Mouse (Mus musculus) kidney, postnatal 25 days (tissue): Measurements from ENCODE around the gene Lipe.

Experiments
- DNase-seq, 2 experiments: peaks; one replicate each; pipeline ENCODE4 v3.0.0; 2021; ENCODE audit warnings: mixed read lengths in 2 of 2

The Lipe gene

DNA sequence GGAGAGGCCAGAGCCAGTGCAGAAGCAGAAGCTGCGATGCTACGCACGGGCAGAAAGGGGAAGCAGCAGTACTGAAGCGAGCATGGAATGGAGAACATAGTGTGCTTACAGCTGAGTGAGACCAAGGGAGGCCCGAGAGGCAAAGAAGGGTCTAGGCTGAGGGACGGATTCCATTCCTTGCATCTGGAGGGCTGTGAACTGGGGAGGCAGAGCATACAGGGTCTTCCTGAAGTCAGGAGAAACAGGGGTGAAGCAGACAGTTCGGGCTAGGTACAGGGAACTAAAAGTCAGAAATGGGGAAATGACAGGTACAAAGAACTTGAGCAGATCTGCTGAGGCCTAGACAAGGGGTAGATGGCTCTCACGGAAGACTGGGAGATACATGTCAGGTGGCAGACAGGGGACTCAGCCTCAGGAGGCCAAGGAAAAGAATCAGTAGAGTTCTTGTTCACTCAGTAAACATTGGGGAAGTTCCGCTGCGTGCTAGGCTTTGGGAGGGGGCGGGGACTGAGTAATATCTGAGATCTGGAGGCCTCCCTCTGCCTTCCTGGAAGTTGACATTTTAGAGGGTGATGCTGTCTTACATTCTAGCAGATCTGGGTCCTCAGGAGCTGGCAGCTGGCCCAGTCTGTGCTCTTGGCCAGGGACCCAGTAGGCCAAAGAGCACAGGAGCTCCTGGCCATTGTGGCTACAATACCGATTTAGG, 12.5 kb downstream of the Lipe start:
- DNase-seq, result peak; percentile 91 to 95

DNA sequence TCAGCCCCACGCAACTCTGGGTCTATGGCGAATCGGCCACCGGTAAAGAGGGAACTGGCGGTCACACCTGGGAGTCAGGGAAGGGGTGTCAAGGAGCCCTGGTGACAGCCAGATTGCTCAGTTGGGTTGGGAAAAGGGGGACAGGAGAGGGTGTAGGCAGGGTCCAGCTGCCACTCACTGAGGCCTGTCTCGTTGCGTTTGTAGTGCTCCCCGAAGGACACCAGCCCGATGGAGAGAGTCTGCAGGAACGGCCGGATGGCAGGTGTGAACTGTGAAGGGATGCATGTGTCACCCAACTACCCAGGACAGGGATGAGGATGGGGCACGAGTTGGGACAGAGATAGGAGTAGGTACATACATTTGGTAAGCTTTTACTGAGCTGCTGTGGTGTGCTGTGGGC, 13.3 kb downstream of the Lipe start:
- DNase-seq, result peak in 1 of 2 experiments; percentile 20

- DNase-seq, result peak in 1 of 2 experiments; percentile 37
Observed at GRCm38 (mm10) chr7:25384818-25385217, 13.7 kb downstream of the Lipe start.

DNA sequence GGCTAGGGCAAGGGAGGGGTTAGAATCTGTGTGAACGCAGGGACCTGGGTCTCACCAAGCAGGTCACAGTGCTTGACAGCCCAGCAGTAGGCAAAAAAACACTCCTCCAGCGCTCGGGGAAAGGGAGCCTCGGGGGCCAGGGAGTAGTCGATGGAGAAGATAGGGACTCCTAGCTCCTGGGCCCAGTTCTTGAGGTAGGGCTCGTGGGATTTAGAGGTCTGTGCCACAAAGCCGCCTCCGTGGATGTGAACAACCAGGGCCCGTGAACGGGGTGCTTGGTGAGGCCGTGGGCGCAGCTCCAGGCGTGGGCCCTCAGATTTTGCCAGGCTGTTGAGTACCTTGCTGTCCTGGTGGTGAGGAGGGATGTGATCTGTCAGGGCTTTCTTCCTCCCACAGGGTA, 14.2 kb downstream of the Lipe start:
- DNase-seq, result peak in 1 of 2 experiments; percentile 40

DNA sequence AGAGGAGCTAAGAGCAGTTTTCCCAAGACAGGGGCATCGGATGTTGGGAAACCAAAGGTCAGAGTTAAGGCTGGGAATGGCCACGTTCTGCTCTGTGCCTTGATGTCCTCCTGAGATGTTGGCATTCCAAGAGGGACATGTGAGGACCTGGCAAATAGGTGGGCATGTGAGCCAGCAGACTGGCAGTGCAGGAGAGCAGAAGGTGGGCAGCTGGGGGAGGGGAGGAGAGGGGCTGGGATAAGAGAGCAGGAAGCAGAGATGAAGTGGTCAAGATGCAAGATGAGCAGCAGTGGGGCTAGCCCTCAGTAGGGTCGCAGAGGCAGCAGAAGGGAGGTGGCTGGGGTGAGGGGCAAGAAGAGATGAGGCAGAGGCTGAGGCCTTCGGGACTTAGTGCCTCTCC, 14.6 kb downstream of the Lipe start:
- no peak for DNase-seq

- DNase-seq, result peak in 1 of 2 experiments; percentile 22
Observed at GRCm38 (mm10) chr7:25383385-25383784, 15.1 kb downstream of the Lipe start.

DNA sequence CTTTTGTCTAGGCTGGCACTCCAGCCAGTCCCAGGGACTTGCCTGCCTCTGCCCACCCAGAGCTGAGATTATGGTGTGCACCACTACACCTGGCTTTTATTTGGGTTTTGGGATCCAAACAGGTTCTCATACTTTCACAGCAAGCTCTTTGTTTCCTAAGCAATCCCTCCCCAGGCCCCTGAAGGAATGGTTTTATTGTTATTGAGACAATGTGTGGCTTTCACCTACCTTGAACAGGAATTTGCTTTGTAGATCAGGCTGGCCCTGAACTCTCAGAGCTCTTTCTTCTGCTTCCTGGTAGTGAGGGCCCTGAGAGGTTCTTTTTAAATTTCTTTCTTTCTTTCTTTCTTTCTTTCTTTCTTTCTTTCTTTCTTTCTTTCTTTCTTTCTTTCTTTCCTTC, 16.0 kb downstream of the Lipe start:
- DNase-seq, result no peak

- DNase-seq, result no peak
Observed at GRCm38 (mm10) chr7:25381284-25381680, 17.2 kb downstream of the Lipe start.

- no peak for DNase-seq
Observed at GRCm38 (mm10) chr7:25380392-25381283, 17.9 kb downstream of the Lipe start.

- peak; percentile 66 to 74 for DNase-seq
Observed at GRCm38 (mm10) chr7:25379551-25380351, 18.8 kb downstream of the Lipe start.

DNA sequence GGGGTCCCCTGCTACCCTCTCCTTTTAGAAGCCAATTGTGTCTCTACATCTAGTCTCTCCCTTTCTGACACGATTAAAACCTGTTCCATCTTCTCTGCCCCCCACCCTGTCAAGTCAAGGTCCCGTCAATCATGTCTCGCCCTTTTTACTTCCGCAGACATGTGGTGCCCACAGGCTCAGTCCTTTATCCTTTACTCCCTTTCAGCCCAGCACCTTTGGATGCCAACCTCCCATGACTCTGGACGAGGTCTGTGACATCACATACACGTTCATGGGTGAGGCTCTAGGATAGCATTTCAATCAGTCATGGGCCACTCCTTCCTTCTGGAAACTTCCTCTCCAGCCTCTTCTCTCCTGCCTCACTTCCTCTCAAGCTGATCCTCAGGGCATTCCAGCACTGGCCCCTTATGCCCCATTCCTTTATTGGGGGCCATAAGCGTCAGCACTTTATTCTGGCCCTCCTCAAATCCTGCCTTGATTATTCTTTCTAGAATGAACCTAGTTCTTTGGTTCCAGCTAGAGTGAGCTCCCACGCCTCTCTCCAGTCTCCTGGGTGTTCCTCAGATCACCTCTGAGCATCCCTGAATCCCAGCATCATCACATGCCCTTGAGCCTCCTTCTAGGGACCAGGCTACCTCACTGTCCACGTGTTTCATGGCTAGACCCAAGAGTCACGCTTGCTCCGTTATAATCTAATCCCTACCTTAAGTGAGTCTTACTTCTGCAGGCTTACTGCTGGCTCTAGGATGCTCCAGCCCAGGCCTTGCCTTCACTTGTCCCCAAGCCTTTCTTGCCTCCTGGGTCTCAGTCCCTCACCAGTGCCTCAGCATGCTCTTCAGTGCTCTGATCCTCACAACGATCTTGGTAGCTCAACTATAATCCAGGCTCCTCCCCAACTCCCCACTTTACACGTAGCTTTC, 20.1 kb downstream of the Lipe start:
- DNase-seq, result no peak

DNA sequence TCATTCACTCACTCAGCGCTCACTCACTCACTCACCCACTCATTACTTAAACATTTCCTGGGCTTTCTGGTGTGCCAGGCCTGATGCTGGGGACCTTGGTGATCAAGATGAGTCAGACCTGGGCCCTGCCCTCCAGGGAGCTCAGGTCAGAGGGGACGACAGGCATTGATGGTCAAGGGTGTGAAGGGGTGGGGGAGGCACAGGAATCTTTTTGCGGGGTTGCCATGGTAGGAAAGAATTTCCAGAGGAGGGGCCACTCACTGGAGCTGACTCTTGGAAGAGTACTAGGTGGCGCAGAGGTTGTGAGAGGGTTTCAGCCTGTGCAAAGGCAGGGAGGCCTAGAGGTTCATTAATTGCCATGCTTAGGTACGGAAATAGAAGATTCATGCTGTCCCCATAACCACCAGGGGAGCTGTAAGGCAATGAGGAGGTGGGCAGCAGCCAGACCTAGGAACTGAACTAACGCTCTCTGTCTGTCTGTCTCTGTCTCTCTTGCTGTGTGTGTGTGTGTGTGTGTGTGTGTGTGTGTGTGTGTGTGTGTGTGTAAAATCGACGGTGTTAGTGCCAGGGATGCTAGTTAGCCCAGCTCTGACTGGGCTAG, 21.3 kb downstream of the Lipe start:
- no peak for DNase-seq

- peak; percentile 91 to 92 for DNase-seq
Observed at GRCm38 (mm10) chr7:25376556-25376955, 22.0 kb downstream of the Lipe start.

DNA sequence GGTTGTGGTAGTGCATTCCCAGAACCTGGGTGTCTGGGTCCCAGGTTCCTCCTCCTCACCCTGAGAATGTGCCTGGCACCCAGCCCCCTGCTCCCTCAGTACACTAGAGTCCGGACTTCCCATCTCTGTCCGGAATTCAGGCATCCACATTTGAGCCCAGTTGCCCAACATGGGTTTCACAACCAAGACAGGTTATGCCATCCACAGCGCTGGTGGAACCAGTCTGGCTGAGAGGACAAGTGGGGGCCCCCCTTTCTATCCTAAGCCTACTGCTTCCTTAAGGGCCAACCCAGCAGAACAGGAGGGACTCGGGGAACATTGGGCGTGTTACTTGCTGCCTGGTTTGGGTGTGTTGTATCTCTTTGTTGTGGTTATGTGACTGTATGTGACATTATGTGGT, 26.1 kb downstream of the Lipe start:
- DNase-seq, result no peak

DNA sequence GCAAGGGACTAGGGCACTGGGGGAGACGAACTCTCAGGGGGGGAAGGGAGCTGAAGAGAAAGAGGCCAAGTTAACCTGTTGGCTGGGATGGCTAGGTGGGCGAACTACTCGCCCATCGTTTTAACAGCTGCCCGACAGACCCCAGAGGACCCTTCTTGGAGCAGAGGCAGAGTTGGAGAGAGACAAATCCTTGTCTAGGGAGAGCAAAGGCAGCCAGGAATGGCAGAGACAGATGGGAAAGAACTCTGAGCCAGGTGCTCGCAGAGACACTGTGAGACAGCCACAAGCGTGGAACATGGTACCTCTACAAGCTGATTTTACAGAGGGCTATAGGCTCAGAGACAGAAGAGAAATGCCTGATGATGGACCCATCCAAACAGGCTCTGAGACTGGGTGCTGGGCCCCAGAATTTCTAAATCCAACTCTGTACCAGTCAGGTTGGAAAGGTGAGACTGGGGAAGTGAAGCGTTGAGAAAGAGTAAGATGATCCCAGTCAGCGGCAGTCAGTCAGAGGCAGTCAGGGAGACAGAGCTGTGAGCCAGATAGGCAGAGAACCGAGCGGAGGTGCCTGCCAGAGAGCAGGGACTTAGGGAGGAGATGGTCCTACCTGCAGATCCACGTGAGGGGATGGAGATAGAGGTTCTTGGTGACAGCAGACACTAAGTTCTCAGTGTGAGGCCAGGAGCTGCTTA, 29.3 kb downstream of the Lipe start, which contains the start of gene Cnfn:
Gene Cnfn (minus strand): TSS at position 667 of the 692 bp plus-strand sequence.
- no peak for DNase-seq

GRCm38 (mm10) chr7:25368333-25368732, 30.2 kb downstream of the Lipe start:
- DNase-seq, result no peak

DNA sequence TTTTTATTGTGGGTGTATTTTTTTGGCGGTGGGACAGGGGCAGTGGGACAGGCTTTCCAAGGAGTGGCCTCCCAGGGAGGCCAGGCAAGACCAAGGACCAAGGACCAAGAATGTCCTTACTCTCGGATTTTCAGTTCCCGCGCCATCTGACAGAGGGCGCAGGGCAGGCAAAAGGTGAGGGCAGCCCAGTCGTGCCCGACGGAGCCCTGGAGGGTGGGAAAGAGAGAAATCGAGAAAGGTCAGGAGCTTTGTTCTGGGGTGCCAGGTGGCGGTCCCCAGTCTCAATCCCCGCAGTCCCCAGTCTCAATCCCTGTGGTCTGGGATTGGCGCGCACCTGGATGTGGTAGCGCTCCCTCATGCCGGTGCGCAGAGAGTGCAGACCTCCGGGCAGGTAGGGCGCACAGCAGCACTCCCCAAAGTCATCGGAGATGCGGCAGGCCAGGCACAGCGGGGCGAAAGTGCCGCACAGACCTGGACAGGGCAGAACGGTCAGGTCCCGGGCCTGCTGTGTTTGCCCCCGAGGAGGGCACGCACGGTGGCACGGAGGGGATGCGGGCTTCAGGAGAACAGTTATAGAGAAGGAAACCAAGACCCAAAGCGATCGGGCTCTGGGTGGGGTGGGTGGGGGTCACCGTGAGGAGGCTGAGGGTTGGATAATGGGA, 30.7 kb downstream of the Lipe start:
- DNase-seq, result peak; percentile 51 to 63

- no peak for DNase-seq
Observed at GRCm38 (mm10) chr7:25365937-25366625, 32.4 kb downstream of the Lipe start.

- no peak for DNase-seq
Observed at GRCm38 (mm10) chr7:25363632-25364031, 34.9 kb downstream of the Lipe start.

DNA sequence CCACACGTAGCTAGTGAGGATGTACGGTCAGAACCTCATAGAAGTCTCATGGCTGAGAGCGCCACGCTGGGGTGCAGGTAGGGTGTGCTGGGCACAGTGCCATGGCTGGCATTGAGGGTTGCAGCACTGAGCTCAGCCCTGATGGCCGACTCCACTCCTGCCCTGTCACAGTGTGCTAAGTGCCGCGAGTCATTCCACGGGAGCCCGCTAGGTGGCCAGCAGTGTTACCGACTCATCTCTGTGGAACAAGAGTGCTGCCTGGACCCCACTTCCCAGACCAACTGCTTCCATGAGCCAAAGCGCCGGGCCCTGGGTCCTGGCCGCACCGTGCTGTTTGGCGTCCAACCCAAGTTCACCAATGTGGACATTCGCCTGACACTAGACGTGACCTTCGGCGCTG, 35.4 kb downstream of the Lipe start:
- peak; percentile 30 to 51 for DNase-seq
